Comparison of ENCODE assay signal across 26 mouse cellular contexts in genomic region chr6:48447929-48448328, GRCm38 (mm10). TPM values are rescaled to one million over a fixed set of nuclear protein-coding genes. Genes with fewer than 3 reads are reported as not detected.
DNase-seq lines count a peak whose midpoint lies in the region; ATAC-seq lines count a peak whose summit lies in the region.
"Had no signal": no experiment of that assay in that cellular context is flagged by ENCODE, and none has a peak within 500 bp of the region (broad histone marks: within the 10 kb centered on the region; RNA-seq: fewer than 3 reads in every experiment).

Sspo (plus strand) TSS chr6:48448229.

- peaks cover 13% of the 10 kb centered on the region; the same call in 1 of the 2 replicates for H3K27me3 ChIP-seq in heart, embryonic 10.5 days (ENCODE audit: insufficient read depth, poor library complexity, severe bottlenecking)
- H3K27me3 ChIP-seq in heart, embryonic 15.5 days = no peaks in the 10 kb centered on the region
- no peaks in the 10 kb centered on the region for H3K27me3 ChIP-seq in limb, embryonic 15.5 days
- no peaks in the 10 kb centered on the region for H3K27me3 ChIP-seq in limb, embryonic 10.5 days (ENCODE audit: low read depth, poor library complexity, severe bottlenecking)
- H3K27me3 ChIP-seq: embryonic facial prominence, embryonic 12.5 days; forebrain, embryonic 15.5 days; hindbrain, embryonic 13.5 days; Patski had no signal

- 64% methylated on average over 1 of the region's 1 CpGs for WGBS in heart, embryonic 10.5 days
- 90% methylated on average over 1 of the region's 1 CpGs for WGBS in heart, embryonic 15.5 days
- WGBS in limb, embryonic 15.5 days = 75% methylated on average over 1 of the region's 1 CpGs
- WGBS in limb, embryonic 10.5 days = 81% methylated on average over 1 of the region's 1 CpGs

- intact Hi-C loops in heart, postnatal 25 days (cut with DNase I) = no loop called here

- H3K36me3 ChIP-seq in heart, embryonic 10.5 days = no peaks in the 10 kb centered on the region
- no peaks in the 10 kb centered on the region for H3K36me3 ChIP-seq in heart, embryonic 15.5 days
- H3K36me3 ChIP-seq in limb, embryonic 15.5 days = no peaks in the 10 kb centered on the region
- H3K36me3 ChIP-seq in limb, embryonic 10.5 days = no peaks in the 10 kb centered on the region
- H3K36me3 ChIP-seq: embryonic facial prominence, embryonic 12.5 days; forebrain, embryonic 15.5 days; hindbrain, embryonic 13.5 days; liver, embryonic 13.5 days had no signal

- H3K9me3 ChIP-seq in heart, embryonic 10.5 days = no peaks in the 10 kb centered on the region
- no peaks in the 10 kb centered on the region for H3K9me3 ChIP-seq in heart, embryonic 15.5 days (replicated peaks)
- no peaks in the 10 kb centered on the region for H3K9me3 ChIP-seq in limb, embryonic 15.5 days
- no peaks in the 10 kb centered on the region for H3K9me3 ChIP-seq in limb, embryonic 10.5 days (replicated peaks)
- H3K9me3 ChIP-seq: embryonic facial prominence, embryonic 12.5 days; forebrain, embryonic 15.5 days; hindbrain, embryonic 13.5 days; liver, embryonic 13.5 days had no signal

- no peak for ATAC-seq in heart, embryonic 15.5 days (replicated peaks; ENCODE audit: insufficient number of reproducible peaks, insufficient read depth, low FRiP score, low read depth)
- ATAC-seq in limb, embryonic 15.5 days (ENCODE audit: insufficient number of reproducible peaks, low FRiP score, low TSS enrichment, low read depth) = no peak
- ATAC-seq: forebrain, embryonic 15.5 days; intestine, embryonic 16.5 days; Patski had no signal

- H3K4me2 ChIP-seq in heart, embryonic 15.5 days = no peak within 1 kb of the TSS
- no peak within 1 kb of the TSS for H3K4me2 ChIP-seq in limb, embryonic 15.5 days
- H3K4me2 ChIP-seq: embryonic facial prominence, embryonic 12.5 days; forebrain, embryonic 15.5 days; hindbrain, embryonic 13.5 days; liver, embryonic 13.5 days had no signal

- H3K4me3 ChIP-seq in heart, embryonic 10.5 days = no peak within 1 kb of the TSS
- H3K4me3 ChIP-seq in heart, embryonic 15.5 days = no peak within 1 kb of the TSS
- H3K4me3 ChIP-seq in limb, embryonic 15.5 days = no peak within 1 kb of the TSS
- H3K4me3 ChIP-seq in limb, embryonic 10.5 days = no peak within 1 kb of the TSS
- H3K4me3 ChIP-seq: forebrain, embryonic 15.5 days; hindbrain, embryonic 13.5 days; layer of hippocampus, adult 2 months; liver, embryonic 13.5 days had no signal

- no peak for DNase-seq in heart, embryonic 10.5 days (ENCODE audit: low spot score)
- no peak for DNase-seq in heart, postnatal 25 days (ENCODE audit: low spot score)
- DNase-seq in heart, postnatal 4 days = no peak
- no peak for DNase-seq in limb, embryonic 10.5 days (ENCODE audit: low spot score)
- no peak for DNase-seq in left cerebral cortex, adult 11 months (ENCODE audit: low spot score)
- DNase-seq: adrenal gland, postnatal 10 days; cerebellum, adult 8-10 months; embryo, embryonic 11 days; gastrocnemius, adult 2 months; gastrocnemius, postnatal 36 days; heart, postnatal 36 days; kidney, adult 8-10 months; liver, embryonic 13.5 days; lung, adult 18-20 months; lung, postnatal 14 days; midbrain, embryonic 14.5 days; thymus, postnatal 36 days had no signal

- H3K9ac ChIP-seq in heart, embryonic 15.5 days = no peak within 1 kb of the TSS
- no peak within 1 kb of the TSS for H3K9ac ChIP-seq in limb, embryonic 15.5 days
- H3K9ac ChIP-seq: embryonic facial prominence, embryonic 12.5 days; forebrain, embryonic 15.5 days; hindbrain, embryonic 13.5 days; liver, embryonic 13.5 days had no signal

- H3K4me1 ChIP-seq in heart, embryonic 10.5 days = peaks cover 28% of the 10 kb centered on the region
- H3K4me1 ChIP-seq in heart, embryonic 15.5 days (replicated peaks) = peaks cover 21% of the 10 kb centered on the region
- H3K4me1 ChIP-seq in limb, embryonic 15.5 days = peaks cover 16% of the 10 kb centered on the region
- H3K4me1 ChIP-seq in limb, embryonic 10.5 days = peaks cover 47% of the 10 kb centered on the region

- peak within 1 kb of the TSS; percentile 65 for H3K27ac ChIP-seq in heart, embryonic 10.5 days
- peak within 1 kb of the TSS; percentile 54; the same call in 1 of the 2 replicates for H3K27ac ChIP-seq in heart, embryonic 15.5 days
- 0 out of 2 replicates have a peak within 1 kb of the TSS, but pooled peaks have one; percentile 2 for H3K27ac ChIP-seq in limb, embryonic 15.5 days
- no peak within 1 kb of the TSS; the same call in 1 of the 2 replicates for H3K27ac ChIP-seq in limb, embryonic 10.5 days
- H3K27ac ChIP-seq: hindbrain, embryonic 13.5 days; liver, embryonic 13.5 days had no signal

RNA-seq across cellular contexts. Expression of gene Sspo, which starts in this region (rescaled TPM):
- 0.15 and 0.64 TPM in 2 replicates for polyA plus RNA-seq in heart, embryonic 10.5 days (2016; fragmentation: Nextera tagmentation; extraction: Ambion mirVana)
- total RNA-seq in heart, postnatal 25 days (2021) = under 1 TPM; 0.14 to 0.55 TPM
- 0.16 and 0.51 TPM in 2 replicates for polyA plus RNA-seq in heart, embryonic 15.5 days (2015; fragmentation: Nextera tagmentation; extraction: Ambion mirVana)
- under 1 TPM; 0.38 to 0.64 TPM for total RNA-seq in heart, postnatal 4 days (2021)
- polyA plus RNA-seq in limb, embryonic 15.5 days (2015; fragmentation: Nextera tagmentation; extraction: Ambion mirVana) = 0.25 and 0.31 TPM in 2 replicates
- polyA plus RNA-seq in limb, embryonic 10.5 days (2016; fragmentation: Nextera tagmentation; extraction: Ambion mirVana) = 0.20 and 0.45 TPM in 2 replicates
- total RNA-seq: MEL had no signal
